Comparison of ENCODE assay signal across 9 mouse cellular contexts in genomic region chr3:45378145-45378544, GRCm38 (mm10). TPM values are rescaled to one million over a fixed set of nuclear protein-coding genes. Genes with fewer than 3 reads are reported as not detected.
DNase-seq lines count a peak whose midpoint lies in the region; ATAC-seq and TF ChIP-seq lines count a peak whose summit lies in the region.
"Had no signal": no experiment of that assay in that cellular context is flagged by ENCODE, and none has a peak within 500 bp of the region (broad histone marks: within the 10 kb centered on the region; RNA-seq: fewer than 3 reads in every experiment).

Pcdh10 (plus strand) TSS chr3:45378398.

- H3K9me3 ChIP-seq in hindbrain, postnatal 0 days (ENCODE audit: low read length): no peaks in the 10 kb centered on the region

- H3K27ac ChIP-seq in cortical plate, adult 2 months (ENCODE audit: insufficient read depth, low read length): peak within 1 kb of the TSS; percentile 13
- peak within 1 kb of the TSS; percentile 86 for H3K27ac ChIP-seq in hindbrain, postnatal 0 days
- H3K27ac ChIP-seq: macrophage had no signal

- H3K4me1 ChIP-seq in cortical plate, adult 2 months (ENCODE audit: control insufficient read depth, insufficient read depth, low read length): no peaks in the 10 kb centered on the region
- H3K4me1 ChIP-seq in hindbrain, postnatal 0 days (ENCODE audit: insufficient read depth, low read length): no peaks in the 10 kb centered on the region

- TF ChIP-seq CTCF in cortical plate, adult 2 months (IDR thresholded peaks at IDR 0.05; ENCODE audit: extremely low read depth, insufficient read depth, low read length): no peak
- peak; percentile 18; the same call in 1 of the 2 replicates for TF ChIP-seq CTCF in hindbrain, postnatal 0 days (IDR thresholded peaks at IDR 0.05; ENCODE audit: low read depth)

- WGBS in hindbrain, postnatal 0 days: under 1% methylated on average over 26 of the region's 26 CpGs

- peak; percentile 94 for DNase-seq in adrenal gland, postnatal 10 days
- DNase-seq in gastrocnemius, postnatal 10 days: peak; percentile 91
- peak; percentile 99 for DNase-seq in hindbrain, postnatal 0 days (ENCODE audit: low spot score)
- DNase-seq in left cerebral cortex, adult 11 months (ENCODE audit: low spot score): peak; percentile 95
- DNase-seq in lung, postnatal 14 days: peak; percentile 91
- DNase-seq in retina, postnatal 7 days (ENCODE audit: low read depth, low spot score): peak; percentile 92
- DNase-seq in MN1 (ENCODE audit: low spot score): no peak

- H3K27me3 ChIP-seq in hindbrain, postnatal 0 days (ENCODE audit: insufficient read depth, low read length): no peaks in the 10 kb centered on the region

- H3K9ac ChIP-seq in hindbrain, postnatal 0 days (replicated peaks; ENCODE audit: low read length): peak within 1 kb of the TSS; percentile 78

- no peaks in the 10 kb centered on the region for H3K36me3 ChIP-seq in hindbrain, postnatal 0 days (ENCODE audit: insufficient read depth, low read length)

- H3K4me3 ChIP-seq in cortical plate, adult 2 months (ENCODE audit: insufficient read depth, low read length): peak within 1 kb of the TSS; percentile 92
- peak within 1 kb of the TSS; percentile 71 for H3K4me3 ChIP-seq in hindbrain, postnatal 0 days (ENCODE audit: low read length)

- peak; percentile 88 for ATAC-seq in hindbrain, postnatal 0 days

- peak; percentile 100 for TF ChIP-seq POLR2A in cortical plate, adult 2 months (IDR thresholded peaks at IDR 0.05; ENCODE audit: extremely low read depth, insufficient read depth, low read length)

- peak within 1 kb of the TSS; percentile 74 for H3K4me2 ChIP-seq in hindbrain, postnatal 0 days (ENCODE audit: low read depth, low read length)

RNA-seq across cellular contexts. Expression of gene Pcdh10, which starts in this region (rescaled TPM):
- 1 to 10 TPM; 4.4 to 6.5 TPM for total RNA-seq in adrenal gland, postnatal 10 days (2021)
- 73.6 and 83.9 TPM in 2 replicates for polyA plus RNA-seq in cortical plate, adult 2 months (2012; rRNA removed)
- total RNA-seq in gastrocnemius, postnatal 10 days (2021): 1 to 10 TPM in 1 of 2 experiments, under 1 TPM in 1; 0.85 to 1.3 TPM
- total RNA-seq in hindbrain, postnatal 0 days (2014; rRNA removed): 134 and 136 TPM in 2 replicates
- 19.6 and 21.4 TPM in 2 replicates for polyA plus RNA-seq in hindbrain, postnatal 0 days (2015; fragmentation: Nextera tagmentation; extraction: Ambion mirVana)
- polyA plus RNA-seq: macrophage had no signal

Comparison
In these comparisons a context has a peak if more than half of its experiments do, and no peak if none do; other contexts are left out.
1. RNA of gene Pcdh10 (total RNA-seq): 134 to 136 TPM in hindbrain, postnatal 0 days; 4.4 to 6.5 TPM in adrenal gland, postnatal 10 days and 0.85 to 1.3 TPM in gastrocnemius, postnatal 10 days; every median in the first group is over 10 times any median in the second.